Mouse (Mus musculus): ENCODE data around the gene Slc13a3.

DNA sequence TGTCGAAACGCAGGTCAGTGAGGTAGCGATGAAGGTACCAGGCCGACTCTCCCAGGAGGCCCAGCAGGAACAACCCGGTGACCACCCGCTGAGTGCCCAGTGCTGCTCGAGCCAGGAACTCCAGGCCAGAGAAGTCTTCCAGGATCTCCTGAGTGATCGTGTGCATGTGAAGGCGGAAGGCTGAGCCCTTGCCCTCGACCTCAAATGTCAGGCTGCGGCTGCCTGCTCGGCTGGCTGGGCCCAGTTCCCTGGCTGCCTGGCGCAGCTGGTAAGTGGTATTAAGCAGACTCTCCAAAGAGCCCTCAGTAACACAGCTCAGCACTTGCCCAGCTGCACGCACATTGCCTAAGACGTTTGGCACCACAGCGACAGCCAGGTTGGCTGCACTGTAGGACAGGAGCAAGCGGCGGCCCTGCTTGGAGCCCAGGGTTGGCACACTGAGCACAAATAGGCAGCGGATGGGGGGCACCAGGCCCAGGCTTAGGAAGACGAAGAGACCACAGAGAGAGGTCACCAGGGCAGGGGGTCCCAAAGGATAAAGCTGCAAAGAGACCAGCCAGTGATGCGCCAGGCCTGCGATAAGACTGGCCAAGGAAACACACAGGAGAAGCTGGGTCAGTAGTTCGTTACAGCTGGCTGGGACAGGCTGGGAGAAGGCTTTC, 75.4 kb downstream of the Slc13a3 start:
- TF ChIP-seq GATA1 (IDR thresholded peaks at IDR 0.05; ENCODE audit: low read length) (no peak), TAL1 (IDR thresholded peaks at IDR 0.05; ENCODE audit: low read length) (no peak)

Measured in erythroblast, embryonic 14.5 days (primary cell).